Mouse (Mus musculus) ES-Bruce4 (cell line): ENCODE measurements at regions not wholly inside any gene's neighbourhood (a gene's known extent, or its start where the extent isn't known, plus 50 kb on each side); places are given as distances from the start of the nearest gene placed in this dataset.

Experiments used
- H3K27ac ChIP-seq: 2 replicates; pipeline ENCODE4 v1.5.1; 2012; ENCODE audit warnings: low read length, inconsistent platforms; ENCODE audit not compliant: insufficient read depth
- H3K27me3 ChIP-seq: 2 replicates; pipeline ENCODE4 v1.6.1; 2012; ENCODE audit warnings: mild to moderate bottlenecking, low read length, inconsistent platforms; ENCODE audit not compliant: control insufficient read depth, poor library complexity, insufficient read depth, severe bottlenecking
- H3K36me3 ChIP-seq: 2 replicates; pipeline ENCODE4 v1.6.1; 2012; ENCODE audit warnings: inconsistent platforms, mild to moderate bottlenecking, low read length, moderate library complexity; ENCODE audit not compliant: control insufficient read depth, poor library complexity, insufficient read depth, severe bottlenecking
- H3K4me1 ChIP-seq: one replicate; pipeline ENCODE4 v1.8.1; 2011; ENCODE audit warnings: low read length; ENCODE audit not compliant: control insufficient read depth, insufficient read depth
- H3K4me3 ChIP-seq: 2 replicates; pipeline ENCODE4 v1.5.1; 2011; ENCODE audit warnings: low read depth, mild to moderate bottlenecking, low read length
- H3K9ac ChIP-seq: 2 replicates; pipeline ENCODE4 v1.6.1; 2012; ENCODE audit warnings: low read depth, mild to moderate bottlenecking, inconsistent platforms; ENCODE audit not compliant: poor library complexity, severe bottlenecking
- H3K9me3 ChIP-seq: replicated peaks from 2 replicates; pipeline ENCODE4 v1.6.1; 2012; ENCODE audit warnings: mild to moderate bottlenecking, low read length, inconsistent platforms; ENCODE audit not compliant: control insufficient read depth, poor library complexity, insufficient read depth, severe bottlenecking
- CTCF ChIP-seq: IDR thresholded peaks from one replicate; pipeline ENCODE4 v1.8.1; 2011; ENCODE audit warnings: low read depth, low read length
- EP300 ChIP-seq: IDR thresholded peaks from 2 replicates; pipeline ENCODE4 v1.6.1; 2011; ENCODE audit warnings: low read depth, low read length; ENCODE audit not compliant: insufficient read depth
- POLR2A ChIP-seq: IDR thresholded peaks from one replicate; pipeline ENCODE4 v1.8.1; 2011; ENCODE audit warnings: low read length; ENCODE audit not compliant: insufficient read depth

DNA sequence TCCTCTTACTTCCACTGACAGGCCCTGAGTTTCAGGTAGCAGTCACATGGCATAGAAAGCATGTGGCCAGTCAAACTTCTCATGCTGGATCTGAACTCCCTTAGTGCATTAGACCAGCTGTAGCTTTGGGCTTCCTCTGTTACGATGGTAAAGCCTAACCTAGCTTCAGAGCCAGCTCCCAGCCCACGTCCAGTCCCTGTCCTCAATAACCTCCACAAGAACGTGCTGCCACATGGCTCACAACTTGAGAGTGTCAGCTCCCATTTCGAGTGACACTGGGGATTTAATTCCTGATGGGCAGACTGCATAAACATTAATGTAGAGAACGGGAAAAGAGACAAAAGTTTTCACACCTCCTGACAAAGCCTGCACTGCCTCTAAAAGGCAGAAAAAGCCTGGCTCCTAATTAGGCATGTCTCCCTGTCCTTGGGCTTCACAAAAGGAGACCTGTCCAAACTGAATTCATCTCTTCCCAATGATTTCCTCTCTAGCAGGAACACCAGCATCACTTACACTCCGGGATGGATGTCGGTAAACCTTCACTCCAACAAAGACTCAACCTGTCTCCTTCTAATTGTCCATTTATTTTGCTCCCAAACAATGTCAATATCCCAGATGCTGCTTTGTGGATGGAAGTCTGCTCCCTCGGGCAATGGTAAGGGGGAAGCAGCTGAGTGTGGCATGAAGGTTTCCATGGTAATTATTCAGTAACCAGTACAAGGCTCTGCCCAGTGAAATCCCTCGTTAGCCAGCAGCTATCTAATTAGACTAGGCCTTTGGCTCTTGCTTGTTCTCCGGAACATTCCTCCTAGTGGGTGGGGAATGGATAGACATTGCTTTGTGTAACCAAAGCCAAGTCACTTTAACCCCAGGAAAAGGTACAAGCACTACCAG lies 408.1 kb upstream of the Kdm8 start:
- no peak for TF ChIP-seq POLR2A
- no peak for TF ChIP-seq CTCF
- H3K27ac ChIP-seq = no peak overlapping the region
- no peaks in the 10 kb centered on the region for H3K4me1 ChIP-seq
- no peaks in the 10 kb centered on the region; the same call in 1 of the 2 replicates for H3K9me3 ChIP-seq
- no peaks in the 10 kb centered on the region for H3K27me3 ChIP-seq
- H3K36me3 ChIP-seq = no peaks in the 10 kb centered on the region
- no peak overlapping the region for H3K9ac ChIP-seq
- no peak overlapping the region for H3K4me3 ChIP-seq

DNA sequence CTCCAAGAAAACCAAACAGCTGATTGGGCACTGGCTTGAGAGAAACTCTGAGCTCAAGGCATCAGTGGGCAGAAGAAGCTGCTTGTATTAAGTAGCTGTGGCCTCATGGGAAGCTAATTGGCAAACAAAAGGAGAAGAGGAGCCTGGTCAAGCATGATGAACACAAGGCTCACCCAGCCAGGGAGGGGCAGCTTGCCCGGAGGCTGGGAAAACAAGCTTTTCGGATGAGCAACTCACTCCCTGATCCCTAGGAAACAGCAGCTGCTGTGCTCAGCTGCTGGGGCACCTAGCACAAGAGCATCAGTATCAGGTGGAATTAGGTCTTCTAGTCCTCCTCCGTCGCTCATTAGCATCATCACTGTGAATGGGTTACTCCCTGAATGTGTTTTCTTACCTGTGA lies 405.6 kb upstream of the Kdm8 start:
- Histone ChIP-seq H3K27me3 (no peaks in the 10 kb centered on the region), H3K4me3 (no peak overlapping the region), H3K9me3 (no peaks in the 10 kb centered on the region), H3K9ac (no peak overlapping the region), H3K27ac (no peak overlapping the region), H3K4me1 (no peaks in the 10 kb centered on the region), H3K36me3 (no peaks in the 10 kb centered on the region)
- no peak for TF ChIP-seq EP300
- no peak for TF ChIP-seq CTCF
- TF ChIP-seq POLR2A = no peak

DNA sequence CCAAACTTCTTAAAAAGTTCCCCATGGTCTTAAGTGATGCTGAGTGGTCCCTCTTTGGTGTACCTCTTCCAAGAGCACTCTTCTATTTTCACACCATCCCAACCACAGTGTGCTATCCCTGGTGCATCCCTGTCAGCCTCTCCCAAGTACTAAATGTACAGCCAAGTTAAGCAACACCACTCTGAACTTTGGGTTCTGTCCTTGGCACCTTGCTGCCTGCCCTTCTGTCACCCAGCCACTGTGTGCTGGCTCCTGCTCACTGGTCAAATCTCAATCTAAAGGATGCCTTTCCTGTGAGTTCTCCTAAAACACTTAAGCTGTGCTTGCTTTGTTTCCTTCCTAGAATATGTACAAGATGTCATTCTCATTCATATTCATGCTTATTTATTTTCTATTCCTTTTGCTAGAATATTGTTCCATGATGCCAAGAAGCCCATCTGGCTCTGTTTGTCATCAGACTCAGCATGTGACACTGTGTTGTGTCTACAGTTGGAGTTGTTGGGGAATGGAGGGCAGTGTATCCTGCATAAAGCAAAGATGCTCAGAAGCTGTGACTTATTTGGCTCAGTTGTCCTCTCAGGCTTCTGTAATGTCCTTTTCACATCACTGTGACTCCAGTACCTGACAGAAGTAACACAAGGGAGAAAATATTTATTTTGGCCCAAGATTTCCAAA lies 388.4 kb upstream of the Kdm8 start:
- Histone ChIP-seq H3K4me3 (no peak overlapping the region), H3K4me1 (no peaks in the 10 kb centered on the region), H3K27ac (no peak overlapping the region), H3K9ac (no peak overlapping the region), H3K9me3 (no peaks in the 10 kb centered on the region), H3K27me3 (no peaks in the 10 kb centered on the region), H3K36me3 (no peaks in the 10 kb centered on the region)
- no peak for TF ChIP-seq EP300
- TF ChIP-seq CTCF = no peak
- no peak for TF ChIP-seq POLR2A

DNA sequence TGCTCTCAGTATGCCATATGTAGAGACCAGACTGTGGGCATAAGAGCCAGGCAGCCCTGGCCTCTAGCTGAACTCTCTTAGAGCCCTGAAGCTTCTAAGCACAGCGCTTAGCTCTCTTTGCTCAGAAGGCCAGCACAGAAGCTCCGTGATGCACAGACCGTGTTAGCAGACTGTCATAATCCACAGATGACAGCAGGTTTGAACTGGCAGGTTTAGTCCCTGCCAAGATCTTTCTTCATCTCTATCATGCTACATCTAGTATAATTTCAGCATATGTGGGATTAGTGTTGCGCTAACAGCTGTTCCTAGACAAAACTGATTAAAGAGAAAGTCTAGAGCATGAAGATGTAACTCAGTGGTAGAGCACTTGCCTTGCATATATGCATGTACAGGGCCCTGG lies 342.0 kb upstream of the Kdm8 start:
- no peak overlapping the region for H3K9ac ChIP-seq
- no peaks in the 10 kb centered on the region for H3K27me3 ChIP-seq
- H3K4me3 ChIP-seq = no peak overlapping the region
- no peak for TF ChIP-seq CTCF
- no peak for TF ChIP-seq POLR2A
- no peak for TF ChIP-seq EP300
- H3K9me3 ChIP-seq = no peaks in the 10 kb centered on the region
- H3K36me3 ChIP-seq = no peaks in the 10 kb centered on the region
- no peak overlapping the region for H3K27ac ChIP-seq
- no peaks in the 10 kb centered on the region for H3K4me1 ChIP-seq

DNA sequence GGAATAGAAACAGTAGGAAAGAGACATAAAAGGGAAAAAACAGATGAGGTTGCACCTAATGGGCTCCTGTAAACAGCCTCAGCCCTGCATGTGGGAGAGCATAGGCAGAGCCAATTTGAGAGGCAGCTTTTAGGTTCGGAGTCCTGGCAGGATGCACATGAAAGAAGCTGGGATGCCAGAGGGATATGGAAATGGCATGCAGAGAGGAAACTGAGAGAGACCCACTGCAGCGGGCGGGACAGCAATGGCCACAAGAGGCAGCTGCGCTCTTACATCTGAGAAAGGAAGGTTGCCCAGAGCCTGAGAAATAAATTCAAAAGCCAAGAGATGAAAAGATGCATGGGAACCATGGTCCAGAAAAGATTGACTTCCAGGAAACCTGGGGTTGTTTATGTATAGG lies 340.5 kb upstream of the Kdm8 start:
- no peaks in the 10 kb centered on the region for H3K36me3 ChIP-seq
- no peak overlapping the region for H3K9ac ChIP-seq
- no peak for TF ChIP-seq POLR2A
- H3K9me3 ChIP-seq = no peaks in the 10 kb centered on the region
- H3K27me3 ChIP-seq = no peaks in the 10 kb centered on the region
- no peaks in the 10 kb centered on the region for H3K4me1 ChIP-seq
- H3K4me3 ChIP-seq = no peak overlapping the region
- no peak overlapping the region for H3K27ac ChIP-seq

DNA sequence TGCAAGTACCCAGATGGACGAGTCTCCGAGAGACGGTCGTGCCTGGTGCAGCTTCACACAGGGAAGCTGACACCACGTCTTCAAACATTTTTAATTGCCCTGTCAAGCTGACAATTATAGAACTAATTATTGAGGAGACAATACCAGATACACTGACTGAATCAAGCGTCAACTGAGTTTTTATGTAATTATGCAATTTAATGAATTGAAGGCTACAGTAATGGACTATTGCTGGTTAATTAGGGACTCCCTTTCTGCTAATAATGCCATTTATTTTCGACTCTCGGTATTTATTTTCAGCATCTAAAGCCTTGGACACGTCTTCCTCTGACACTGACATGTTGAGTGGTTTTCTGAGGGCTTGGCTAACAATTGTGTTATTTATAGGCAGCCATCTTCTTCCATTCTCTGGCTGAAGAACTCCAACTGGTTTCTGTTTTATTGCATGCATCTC lies 331.6 kb upstream of the Kdm8 start:
- no peaks in the 10 kb centered on the region for H3K36me3 ChIP-seq
- no peak overlapping the region for H3K27ac ChIP-seq
- no peaks in the 10 kb centered on the region for H3K27me3 ChIP-seq
- no peak overlapping the region for H3K9ac ChIP-seq
- no peak overlapping the region for H3K4me3 ChIP-seq
- TF ChIP-seq POLR2A = no peak
- no peak for TF ChIP-seq EP300
- TF ChIP-seq CTCF = no peak
- H3K4me1 ChIP-seq = no peaks in the 10 kb centered on the region
- H3K9me3 ChIP-seq = no peaks in the 10 kb centered on the region
